Mouse (Mus musculus) liver, postnatal 0 days (tissue): ENCODE results near the gene Fam114a1. TPM values are rescaled to one million over a fixed set of nuclear protein-coding genes. Genes with fewer than 3 reads are reported as not detected.

Source experiments
- ATAC-seq: fragments of 200-750 bp; cut with Nextera tagmentation; 2 replicates; pipeline ENCODE4 v1.8.0; 2017; ENCODE audit warnings: mild to moderate bottlenecking, moderate library complexity
- DNase-seq: peaks from one replicate; pipeline ENCODE4 v3.0.0-alpha.2; 2016
- H3K27ac ChIP-seq: fragments of 300-500 bp; sonication (generic); 2 replicates; pipeline ENCODE4 v1.5.1; 2014; ENCODE audit warnings: antibody characterized with exemption, moderate library complexity, mild to moderate bottlenecking, low read depth
- H3K27me3 ChIP-seq: fragments of 300-500 bp; sonication (generic); 2 replicates; pipeline ENCODE4 v1.6.1; 2014; ENCODE audit warnings: low read length, control low read depth, mixed read lengths; ENCODE audit not compliant: insufficient read depth
- H3K36me3 ChIP-seq: fragments of 300-500 bp; sonication (generic); replicated peaks from 2 replicates; pipeline ENCODE4 v1.6.1; 2014; ENCODE audit warnings: mild to moderate bottlenecking, control low read depth, low read length, moderate library complexity, mixed read lengths; ENCODE audit not compliant: insufficient read depth
- H3K4me1 ChIP-seq: fragments of 300-500 bp; sonication (generic); 2 replicates; pipeline ENCODE4 v1.6.1; 2014; ENCODE audit warnings: antibody characterized with exemption, mild to moderate bottlenecking, control low read depth; ENCODE audit not compliant: insufficient read depth
- H3K4me2 ChIP-seq: fragments of 300-500 bp; sonication (generic); 2 replicates; pipeline ENCODE4 v1.6.1; 2014; ENCODE audit warnings: low read depth, mild to moderate bottlenecking, low read length, moderate library complexity, mixed read lengths
- H3K4me3 ChIP-seq: fragments of 300-500 bp; sonication (generic); 2 replicates; pipeline ENCODE4 v1.5.1; 2014; ENCODE audit warnings: low read depth, low read length
- H3K9ac ChIP-seq: fragments of 300-500 bp; sonication (generic); replicated peaks from 2 replicates; pipeline ENCODE4 v1.6.1; 2014; ENCODE audit warnings: mild to moderate bottlenecking, moderate library complexity
- H3K9me3 ChIP-seq: fragments of 300-500 bp; sonication (generic); 2 replicates; pipeline ENCODE4 v1.6.1; 2016; ENCODE audit warnings: mild to moderate bottlenecking, control low read depth, low read length, mixed read lengths
- CTCF ChIP-seq: sonication (generic); IDR thresholded peaks from 2 replicates; pipeline ENCODE4 v1.5.1; 2016; ENCODE audit warnings: antibody characterized with exemption, low read depth
- EP300 ChIP-seq: IDR thresholded peaks from 2 replicates; pipeline ENCODE4 v1.6.1; 2016; ENCODE audit warnings: antibody characterized with exemption, low read depth, mild to moderate bottlenecking
- WGBS: fragments of 180-500 bp; shearing (Covaris S2); extraction: QIAGEN DNeasy Blood & Tissue Kit; methylation state at CpG from one replicate; pipeline ENCODE4 v1.1.7; 2014; ENCODE audit not compliant: insufficient replicate concordance; 5-methylcytosine and 5-hydroxymethylcytosine counted together
- polyA plus RNA-seq: library from polyadenylated mRNA; unstranded; fragments of >200 nt; fragmentation: Nextera tagmentation; extraction: Ambion mirVana; gene quantifications from 2 replicates; pipeline ENCODE4 v1.2.1, GENCODE M21; 2015

Gene Fam114a1
- polyA plus RNA-seq, 1 experiment from 2014 or later: 10.2 TPM

- ATAC-seq (no peak), DNase-seq (no peak)
- WGBS: 80% methylated on average over 3 of the region's 3 CpGs
These were observed 45.6 kb downstream of the Fam114a1 start for GRCm38 (mm10) chr5:65015508-65015907.

GRCm38 (mm10) chr5:65019109-65019508 lies 49.2 kb downstream of the Fam114a1 start:
- Histone ChIP-seq H3K4me2 (no peak overlapping the region), H3K4me1 (peaks cover 2% of the 10 kb centered on the region; the same call in 1 of the 2 replicates), H3K36me3 (peaks cover 24% of the 10 kb centered on the region), H3K27ac (no peak overlapping the region), H3K27me3 (no peaks in the 10 kb centered on the region), H3K9ac (no peak overlapping the region), H3K4me3 (no peak overlapping the region), H3K9me3 (no peaks in the 10 kb centered on the region)
- TF ChIP-seq EP300 (no peak), CTCF (no peak)
- ATAC-seq (no peak), DNase-seq (no peak)
- 23% methylated on average over 8 of the region's 8 CpGs for WGBS

More at GRCm38 (mm10) chr5:65015508-65015907, 45.6 kb downstream of the Fam114a1 start:
- H3K4me2 ChIP-seq: no peak overlapping the region
- no peaks in the 10 kb centered on the region for H3K9me3 ChIP-seq
- peaks cover 2% of the 10 kb centered on the region; the same call in 1 of the 2 replicates for H3K4me1 ChIP-seq
- H3K36me3 ChIP-seq: peaks cover 16% of the 10 kb centered on the region; the same call in 1 of the 2 replicates
- no peak overlapping the region for H3K9ac ChIP-seq
- H3K27ac ChIP-seq: no peak overlapping the region
- TF ChIP-seq EP300 (no peak), CTCF (no peak)
- H3K4me3 ChIP-seq: no peak overlapping the region
- no peaks in the 10 kb centered on the region for H3K27me3 ChIP-seq

GRCm38 (mm10) chr5:65019823-65020222 lies 50.0 kb downstream of the Fam114a1 start:
- H3K27ac ChIP-seq: no peak overlapping the region
- no peak for TF ChIP-seq EP300
- TF ChIP-seq CTCF: peak; percentile 52
- peaks cover 2% of the 10 kb centered on the region; the same call in 1 of the 2 replicates for H3K4me1 ChIP-seq
- no peak overlapping the region for H3K4me2 ChIP-seq
- ATAC-seq: no peak
- no peak overlapping the region for H3K9ac ChIP-seq
- 60% methylated on average over 7 of the region's 7 CpGs for WGBS
- no peak overlapping the region for H3K4me3 ChIP-seq
- peaks cover 24% of the 10 kb centered on the region for H3K36me3 ChIP-seq
- no peaks in the 10 kb centered on the region for H3K9me3 ChIP-seq
- H3K27me3 ChIP-seq: no peaks in the 10 kb centered on the region
- no peak for DNase-seq

GRCm38 (mm10) chr5:65022006-65022405 lies 52.1 kb downstream of the Fam114a1 start:
- Histone ChIP-seq H3K9ac (no peak overlapping the region), H3K9me3 (no peaks in the 10 kb centered on the region), H3K36me3 (peaks cover 20% of the 10 kb centered on the region), H3K27ac (no peak overlapping the region), H3K27me3 (no peaks in the 10 kb centered on the region), H3K4me1 (peaks cover 5% of the 10 kb centered on the region), H3K4me2 (no peak overlapping the region), H3K4me3 (no peak overlapping the region)
- TF ChIP-seq EP300 (no peak), CTCF (no peak)
- WGBS: 78% methylated on average over 4 of the region's 4 CpGs
- ATAC-seq (no peak), DNase-seq (no peak)

GRCm38 (mm10) chr5:65024641-65025040 lies 54.8 kb downstream of the Fam114a1 start:
- TF ChIP-seq CTCF (no peak), EP300 (no peak)
- ATAC-seq (no peak), DNase-seq (no peak)
- WGBS: 66% methylated on average over 2 of the region's 2 CpGs
- Histone ChIP-seq H3K4me3 (no peak overlapping the region), H3K36me3 (peaks cover 13% of the 10 kb centered on the region), H3K4me2 (no peak overlapping the region), H3K9ac (no peak overlapping the region), H3K27me3 (no peaks in the 10 kb centered on the region), H3K4me1 (peaks cover 5% of the 10 kb centered on the region), H3K9me3 (no peaks in the 10 kb centered on the region), H3K27ac (no peak overlapping the region)

- Histone ChIP-seq H3K4me3 (no peak overlapping the region), H3K9me3 (no peaks in the 10 kb centered on the region), H3K4me2 (no peak overlapping the region), H3K27ac (no peak overlapping the region), H3K9ac (no peak overlapping the region), H3K36me3 (peaks cover 23% of the 10 kb centered on the region), H3K4me1 (peaks cover 3% of the 10 kb centered on the region), H3K27me3 (no peaks in the 10 kb centered on the region)
- ATAC-seq (no peak), DNase-seq (peak; percentile 41)
- WGBS: 43% methylated on average over 6 of the region's 6 CpGs
- TF ChIP-seq CTCF (no peak), EP300 (no peak)
These were observed 56.0 kb downstream of the Fam114a1 start for GRCm38 (mm10) chr5:65025916-65026315.

GRCm38 (mm10) chr5:65026776-65027175 lies 56.9 kb downstream of the Fam114a1 start:
- no peak for DNase-seq
- 78% methylated on average over 9 of the region's 9 CpGs for whole genome bisulfite sequencing

More at GRCm38 (mm10) chr5:65026776-65027175, 56.9 kb downstream of the Fam114a1 start:
- no peak for ATAC-seq
- H3K9me3 ChIP-seq: no peaks in the 10 kb centered on the region
- no peak for TF ChIP-seq CTCF
- TF ChIP-seq EP300: no peak
- peaks cover 20% of the 10 kb centered on the region for H3K36me3 ChIP-seq
- peaks cover 3% of the 10 kb centered on the region for H3K4me1 ChIP-seq
- H3K4me2 ChIP-seq: no peak overlapping the region
- no peak overlapping the region for H3K9ac ChIP-seq
- no peak overlapping the region for H3K4me3 ChIP-seq
- H3K27me3 ChIP-seq: no peaks in the 10 kb centered on the region
- no peak overlapping the region for H3K27ac ChIP-seq
